Mouse (Mus musculus): ENCODE data around the gene Slc6a20b.

Gene Slc6a20b

GRCm38 (mm10) chr9:123620311-123621098 lies 11.9 kb downstream of the Slc6a20b start:
- no peak for TF ChIP-seq GATA4 (IDR thresholded peaks at IDR 0.05; ENCODE audit: insufficient replicate concordance, low read length)

- TF ChIP-seq GATA4 (IDR thresholded peaks at IDR 0.05; ENCODE audit: insufficient replicate concordance, low read length), result no peak
Observed at GRCm38 (mm10) chr9:123601529-123601928, 30.8 kb downstream of the Slc6a20b start.

- no peak for TF ChIP-seq GATA4 (IDR thresholded peaks at IDR 0.05; ENCODE audit: insufficient replicate concordance, low read length)
Observed at GRCm38 (mm10) chr9:123597376-123597775, 35.0 kb downstream of the Slc6a20b start.

DNA sequence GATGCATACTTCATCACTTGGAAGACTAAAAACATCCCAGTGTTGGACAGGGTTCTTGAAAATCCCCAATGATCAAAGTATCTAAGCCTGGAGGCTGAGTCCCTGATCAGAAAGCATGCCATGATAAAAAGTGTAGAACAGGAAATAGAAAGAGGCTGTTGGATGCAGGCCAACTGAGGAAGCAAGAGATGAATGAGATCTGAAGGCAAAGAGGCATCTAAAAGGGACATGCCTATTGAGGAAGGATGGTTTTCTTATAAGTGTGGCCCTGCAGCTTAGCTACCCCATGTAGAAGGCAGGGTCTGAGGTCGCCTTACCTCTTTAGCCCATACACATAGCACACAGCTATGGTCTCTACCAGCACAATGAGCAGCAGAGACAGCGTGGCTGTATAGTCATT lies 35.5 kb downstream of the Slc6a20b start:
- no peak for TF ChIP-seq GATA4 (IDR thresholded peaks at IDR 0.05; ENCODE audit: insufficient replicate concordance, low read length)

DNA sequence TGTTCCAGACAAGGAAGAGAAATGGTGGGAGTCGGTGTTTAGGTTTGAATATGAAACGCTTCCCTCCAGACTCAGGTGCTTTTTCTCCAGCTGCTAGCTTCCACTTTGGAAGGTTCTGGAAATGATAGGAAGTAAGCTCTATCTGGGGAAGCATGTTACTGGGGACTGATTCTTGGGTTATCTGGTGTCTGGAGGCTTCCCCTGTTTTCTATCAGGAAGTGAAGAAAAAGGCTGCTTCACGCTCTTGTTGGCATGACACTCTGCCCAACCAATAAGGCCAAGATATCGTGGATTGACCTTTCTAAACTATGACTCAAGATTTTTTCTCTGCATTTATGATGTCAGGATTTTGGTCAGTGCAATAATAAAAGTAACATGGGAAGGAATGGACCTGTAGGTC lies 37.2 kb downstream of the Slc6a20b start:
- TF ChIP-seq GATA4 (IDR thresholded peaks at IDR 0.05; ENCODE audit: insufficient replicate concordance, low read length), result no peak

GRCm38 (mm10) chr9:123589240-123589910 lies 43.0 kb downstream of the Slc6a20b start:
- TF ChIP-seq GATA4 (IDR thresholded peaks at IDR 0.05; ENCODE audit: insufficient replicate concordance, low read length), result no peak

DNA sequence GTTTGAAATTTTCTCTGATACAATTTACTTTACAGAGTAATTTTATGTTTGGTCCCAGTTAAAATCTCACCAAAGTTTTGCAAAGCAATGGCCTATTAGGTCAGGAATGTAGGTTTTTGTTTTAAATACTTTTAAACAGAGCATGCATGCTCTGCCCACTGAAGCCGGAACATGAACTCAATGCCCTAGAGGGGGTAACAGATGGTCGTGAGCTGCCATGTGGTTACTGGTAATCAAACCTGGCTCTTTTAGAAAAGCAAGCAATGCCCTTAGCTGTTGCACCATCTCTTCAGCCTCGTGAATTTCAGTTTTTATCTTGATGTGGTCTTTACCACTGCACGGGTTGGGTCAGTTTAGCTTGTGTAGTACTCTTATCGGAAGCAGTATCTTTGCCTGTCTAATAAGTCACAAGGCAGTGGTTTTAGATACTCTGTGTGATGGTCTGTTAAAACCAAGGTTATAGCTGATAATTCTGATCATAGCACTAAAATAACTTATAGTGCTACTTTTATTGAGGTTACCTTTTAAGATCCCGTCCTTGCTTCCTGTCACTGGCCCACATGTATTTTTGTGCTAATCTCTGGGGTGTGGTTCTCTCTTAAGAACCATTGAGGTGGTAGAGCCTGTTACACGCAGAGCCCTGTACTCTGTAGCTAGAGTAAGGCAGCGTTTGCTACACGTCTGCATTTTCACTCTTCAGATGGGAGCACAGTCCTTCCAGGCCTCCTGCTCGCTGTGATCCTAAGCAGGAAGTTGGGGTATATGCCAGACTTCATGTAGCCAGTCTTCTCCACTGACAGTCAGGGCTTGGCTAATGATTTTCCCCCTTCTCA lies 54.8 kb downstream of the Slc6a20b start:
- no peak for TF ChIP-seq GATA4 (IDR thresholded peaks at IDR 0.05; ENCODE audit: insufficient replicate concordance, low read length)

- no peak for TF ChIP-seq GATA4 (IDR thresholded peaks at IDR 0.05; ENCODE audit: insufficient replicate concordance, low read length)
Observed at GRCm38 (mm10) chr9:123554599-123554998, 77.8 kb downstream of the Slc6a20b start.
